Mouse (Mus musculus) heart, embryonic 11.5 days (tissue): ENCODE measurements at regions not wholly inside any gene's neighbourhood (a gene's known extent, or its start where the extent isn't known, plus 50 kb on each side); places are given as distances from the start of the nearest gene placed in this dataset.

Experiments
- ATAC-seq: fragments of 200-750 bp; cut with Nextera tagmentation; replicated peaks from 2 replicates; pipeline ENCODE4 v1.8.0; 2017; ENCODE audit warnings: moderate library complexity; ENCODE audit not compliant: insufficient number of reproducible peaks, low FRiP score, low TSS enrichment
- H3K27ac ChIP-seq: fragments of 300-500 bp; sonication (generic); 2 replicates; pipeline ENCODE4 v1.5.1; 2014; ENCODE audit warnings: mild to moderate bottlenecking, low read depth, low read length
- H3K27me3 ChIP-seq: fragments of 300-500 bp; sonication (generic); 2 replicates; pipeline ENCODE4 v1.6.1; 2014; ENCODE audit warnings: mild to moderate bottlenecking, low read length, mixed read lengths; ENCODE audit not compliant: control insufficient read depth, insufficient read depth
- H3K36me3 ChIP-seq: fragments of 300-500 bp; sonication (generic); 2 replicates; pipeline ENCODE4 v1.6.1; 2014; ENCODE audit warnings: mild to moderate bottlenecking, low read length, moderate library complexity, mixed read lengths; ENCODE audit not compliant: control insufficient read depth, insufficient read depth
- H3K4me1 ChIP-seq: fragments of 300-500 bp; sonication (generic); 2 replicates; pipeline ENCODE4 v1.6.1; 2014; ENCODE audit warnings: low read length; ENCODE audit not compliant: control insufficient read depth, insufficient read depth
- H3K4me2 ChIP-seq: fragments of 300-500 bp; sonication (generic); 2 replicates; pipeline ENCODE4 v1.6.1; 2014; ENCODE audit warnings: mild to moderate bottlenecking, moderate library complexity
- H3K4me3 ChIP-seq: fragments of 300-500 bp; sonication (generic); 2 replicates; pipeline ENCODE4 v1.5.1; 2014; ENCODE audit warnings: low read depth, low read length
- H3K9ac ChIP-seq: fragments of 300-500 bp; sonication (generic); 2 replicates; pipeline ENCODE4 v1.6.1; 2014; ENCODE audit warnings: mild to moderate bottlenecking, low read depth, low read length, moderate library complexity
- H3K9me3 ChIP-seq: fragments of 300-500 bp; sonication (generic); replicated peaks from 2 replicates; pipeline ENCODE4 v1.6.1; 2016; ENCODE audit warnings: low read length; ENCODE audit not compliant: control insufficient read depth
- WGBS: fragments of 180-500 bp; shearing (Covaris S2); extraction: QIAGEN DNeasy Blood & Tissue Kit; methylation state at CpG from one replicate; pipeline ENCODE4 v1.1.7; 2014; ENCODE audit not compliant: insufficient replicate concordance; 5-methylcytosine and 5-hydroxymethylcytosine counted together

DNA sequence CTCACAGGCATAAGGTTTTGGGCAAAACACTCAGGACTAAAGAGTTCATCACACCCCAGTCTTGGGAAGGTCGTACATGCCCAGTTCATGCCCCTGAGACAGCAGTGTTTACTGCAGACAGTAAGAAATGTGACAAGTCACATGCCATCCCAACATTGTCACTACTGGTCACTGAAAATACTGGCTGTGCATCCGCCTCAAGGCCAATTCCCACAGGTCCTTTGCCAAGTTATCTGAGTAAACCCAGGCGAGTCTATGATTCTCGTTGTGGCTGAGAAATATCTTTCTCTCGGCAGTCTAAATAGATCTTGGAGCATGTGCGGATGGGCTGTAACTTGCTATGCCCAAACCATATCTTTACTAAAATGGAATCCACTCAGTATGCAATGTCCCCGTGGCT, 128.9 kb upstream of the Ednrb start:
- no peaks in the 10 kb centered on the region for H3K27me3 ChIP-seq
- WGBS, result 68% methylated on average over 7 of the region's 7 CpGs
- H3K4me2 ChIP-seq, result no peak overlapping the region
- H3K9me3 ChIP-seq, result no peaks in the 10 kb centered on the region
- no peak overlapping the region for H3K9ac ChIP-seq
- no peaks in the 10 kb centered on the region for H3K36me3 ChIP-seq
- ATAC-seq, result no peak
- H3K4me1 ChIP-seq, result no peaks in the 10 kb centered on the region
- no peak overlapping the region for H3K4me3 ChIP-seq
- no peak overlapping the region for H3K27ac ChIP-seq

GRCm38 (mm10) chr14:103969305-103969704, 125.1 kb upstream of the Ednrb start:
- Histone ChIP-seq H3K4me3 (no peak overlapping the region), H3K36me3 (no peaks in the 10 kb centered on the region), H3K27me3 (no peaks in the 10 kb centered on the region), H3K27ac (no peak overlapping the region), H3K4me2 (no peak overlapping the region), H3K9ac (no peak overlapping the region), H3K9me3 (no peaks in the 10 kb centered on the region), H3K4me1 (no peaks in the 10 kb centered on the region)
- ATAC-seq, result no peak
- 78% methylated on average over 2 of the region's 2 CpGs for WGBS

- H3K4me3 ChIP-seq, result no peak overlapping the region
Observed at GRCm38 (mm10) chr14:103966293-103966692, 122.1 kb upstream of the Ednrb start.

DNA sequence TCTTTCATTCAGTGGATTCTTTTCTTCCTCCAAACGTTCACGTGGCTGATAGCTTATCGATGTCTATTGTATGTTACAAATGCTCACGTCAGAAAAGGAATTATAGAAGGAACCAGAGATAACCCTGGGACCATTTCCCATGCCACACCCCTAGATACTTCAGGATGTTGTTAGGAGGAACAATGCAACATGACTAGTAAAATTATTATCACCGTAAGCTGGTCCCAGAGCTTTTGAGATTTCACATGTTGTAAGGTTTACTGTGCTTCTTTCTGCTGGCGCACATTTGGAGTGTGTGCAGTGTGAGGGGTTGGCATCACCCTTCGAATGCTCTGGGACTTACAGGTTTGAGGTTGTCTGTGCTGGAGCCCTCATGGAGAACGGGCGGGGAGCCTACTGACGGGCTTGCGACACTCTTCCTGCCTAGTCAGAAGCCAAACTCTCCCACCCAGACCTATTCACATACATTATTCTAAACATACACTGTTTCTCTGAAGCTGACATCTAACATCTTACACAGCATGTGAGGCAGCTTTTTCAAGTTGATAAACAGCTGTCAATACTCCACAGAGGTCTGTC, 118.2 kb upstream of the Ednrb start:
- ATAC-seq, result no peak; the same call in 1 of the 2 replicates
- no peaks in the 10 kb centered on the region for H3K27me3 ChIP-seq

More at GRCm38 (mm10) chr14:103966293-103966692, 122.1 kb upstream of the Ednrb start:
- Histone ChIP-seq H3K36me3 (no peaks in the 10 kb centered on the region), H3K9me3 (no peaks in the 10 kb centered on the region), H3K4me1 (no peaks in the 10 kb centered on the region), H3K27me3 (no peaks in the 10 kb centered on the region), H3K27ac (no peak overlapping the region), H3K4me2 (no peak overlapping the region), H3K9ac (no peak overlapping the region)
- ATAC-seq, result no peak
- WGBS, result 73% methylated on average over 2 of the region's 2 CpGs

DNA sequence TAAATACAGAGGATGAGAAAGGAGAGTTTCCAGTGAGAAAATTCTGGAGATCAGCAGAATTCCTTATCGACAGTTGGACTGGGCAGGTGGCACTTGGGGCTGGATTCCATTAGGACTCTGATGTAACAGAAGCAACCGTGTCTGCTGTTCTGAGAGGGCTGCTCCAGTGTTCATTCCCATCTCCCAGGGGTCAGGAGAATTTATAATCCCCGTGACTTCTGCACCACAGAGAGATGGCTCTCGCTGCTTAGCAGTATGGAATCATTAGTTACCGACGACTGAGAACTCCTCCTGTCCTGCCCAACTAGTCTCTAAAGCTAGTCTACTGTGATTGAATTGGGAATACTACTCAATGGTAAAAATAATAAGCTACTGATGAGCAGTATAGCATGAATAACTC, 107.7 kb upstream of the Ednrb start:
- no peak overlapping the region for H3K9ac ChIP-seq
- H3K27me3 ChIP-seq, result no peaks in the 10 kb centered on the region
- no peak for ATAC-seq
- no peaks in the 10 kb centered on the region for H3K4me1 ChIP-seq
- H3K36me3 ChIP-seq, result no peaks in the 10 kb centered on the region
- H3K4me2 ChIP-seq, result no peak overlapping the region
- H3K4me3 ChIP-seq, result no peak overlapping the region
- H3K27ac ChIP-seq, result no peak overlapping the region
- H3K9me3 ChIP-seq, result no peaks in the 10 kb centered on the region
- 84% methylated on average over 6 of the region's 6 CpGs for WGBS

More for the DNA sequence above, 118.2 kb upstream of the Ednrb start:
- Histone ChIP-seq H3K4me3 (no peak overlapping the region), H3K27ac (no peak overlapping the region), H3K4me1 (no peaks in the 10 kb centered on the region), H3K9ac (no peak overlapping the region), H3K4me2 (no peak overlapping the region), H3K36me3 (no peaks in the 10 kb centered on the region), H3K9me3 (no peaks in the 10 kb centered on the region)
- 62% methylated on average over 11 of the region's 11 CpGs for WGBS

DNA sequence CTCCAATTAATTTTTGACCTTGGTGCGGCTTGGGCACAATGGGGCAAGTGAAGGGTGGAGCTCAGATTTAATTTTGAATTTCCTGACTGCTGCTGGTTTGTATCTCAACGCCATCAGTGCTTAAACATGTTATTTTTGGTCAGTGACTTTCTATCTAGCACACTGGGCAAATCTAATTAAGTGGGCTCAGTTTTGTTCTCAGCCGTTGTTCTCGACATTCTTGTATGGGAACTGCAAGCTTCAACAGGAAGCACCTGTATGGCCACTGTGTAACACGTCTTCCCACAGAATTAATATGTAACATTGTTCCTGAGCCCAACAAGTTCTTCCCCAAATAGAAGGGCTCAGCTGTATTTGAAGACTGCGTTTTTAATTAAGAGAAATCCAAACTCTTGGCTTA, 105.7 kb upstream of the Ednrb start:
- no peak overlapping the region for H3K4me2 ChIP-seq
- no peak overlapping the region for H3K4me3 ChIP-seq
- H3K9ac ChIP-seq, result no peak overlapping the region
- no peak overlapping the region for H3K27ac ChIP-seq
- ATAC-seq, result no peak
- H3K9me3 ChIP-seq, result no peaks in the 10 kb centered on the region
- WGBS, result 71% methylated on average over 6 of the region's 6 CpGs
- peaks cover 4% of the 10 kb centered on the region; the same call in 1 of the 2 replicates for H3K4me1 ChIP-seq
- H3K27me3 ChIP-seq, result no peaks in the 10 kb centered on the region
- H3K36me3 ChIP-seq, result no peaks in the 10 kb centered on the region

- Histone ChIP-seq H3K9me3 (no peaks in the 10 kb centered on the region), H3K36me3 (no peaks in the 10 kb centered on the region), H3K4me2 (no peak overlapping the region), H3K4me1 (peaks cover 4% of the 10 kb centered on the region; the same call in 1 of the 2 replicates), H3K4me3 (no peak overlapping the region), H3K9ac (no peak overlapping the region), H3K27me3 (no peaks in the 10 kb centered on the region), H3K27ac (no peak overlapping the region)
- WGBS, result 53% methylated on average over 3 of the region's 3 CpGs
- no peak for ATAC-seq
Observed at GRCm38 (mm10) chr14:103948026-103948777, 104.0 kb upstream of the Ednrb start.

- Histone ChIP-seq H3K36me3 (no peaks in the 10 kb centered on the region), H3K27me3 (no peaks in the 10 kb centered on the region), H3K4me2 (no peak overlapping the region), H3K9me3 (no peaks in the 10 kb centered on the region), H3K4me1 (peaks cover 4% of the 10 kb centered on the region; the same call in 1 of the 2 replicates), H3K27ac (no peak overlapping the region), H3K4me3 (no peak overlapping the region), H3K9ac (no peak overlapping the region)
- WGBS, result 28% methylated on average over 1 of the region's 1 CpGs
- ATAC-seq, result no peak
Observed at GRCm38 (mm10) chr14:103945753-103946152, 101.6 kb upstream of the Ednrb start.

DNA sequence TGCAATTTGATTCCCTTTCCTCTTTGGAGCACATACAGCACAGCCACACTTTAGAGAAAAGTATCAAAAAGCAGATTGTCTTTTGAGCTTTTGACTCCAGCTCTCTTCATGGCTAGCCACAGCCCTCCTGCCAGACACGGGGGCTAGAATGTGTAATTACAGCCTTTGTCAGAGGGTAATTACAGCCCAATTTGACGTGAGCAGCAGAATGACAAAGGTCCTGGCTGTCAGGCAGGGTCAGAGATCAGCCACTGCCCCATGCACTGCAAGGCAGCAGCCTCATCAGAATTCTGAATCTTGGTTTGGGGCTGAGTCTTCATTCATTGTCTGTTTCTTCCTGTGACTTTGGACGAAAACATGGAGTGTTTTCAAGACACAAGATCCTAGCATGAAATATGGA, 95.7 kb upstream of the Ednrb start:
- no peak for ATAC-seq
- no peaks in the 10 kb centered on the region for H3K4me1 ChIP-seq
- 33% methylated on average over 3 of the region's 3 CpGs for WGBS

More for the DNA sequence above, 95.7 kb upstream of the Ednrb start:
- Histone ChIP-seq H3K4me2 (no peak overlapping the region), H3K4me3 (no peak overlapping the region), H3K27ac (no peak overlapping the region), H3K9ac (no peak overlapping the region), H3K27me3 (no peaks in the 10 kb centered on the region), H3K9me3 (no peaks in the 10 kb centered on the region), H3K36me3 (no peaks in the 10 kb centered on the region)
